Mouse (Mus musculus) midbrain, embryonic 13.5 days (tissue): ENCODE measurements around the gene Tmem44. TPM values are rescaled to one million over a fixed set of nuclear protein-coding genes. Genes with fewer than 3 reads are reported as not detected.

Experiments used
- ATAC-seq: fragments of 200-750 bp; cut with Nextera tagmentation; 2 replicates; pipeline ENCODE4 v1.8.0; 2017; ENCODE audit warnings: mild to moderate bottlenecking, moderate TSS enrichment, moderate library complexity
- H3K27ac ChIP-seq: fragments of 300-500 bp; sonication (generic); 2 replicates; pipeline ENCODE4 v1.5.1; 2015; ENCODE audit warnings: inconsistent platforms, mild to moderate bottlenecking, moderate library complexity
- H3K27me3 ChIP-seq: fragments of 300-500 bp; sonication (generic); 2 replicates; pipeline ENCODE4 v1.6.1; 2015; ENCODE audit warnings: mild to moderate bottlenecking, inconsistent platforms
- H3K36me3 ChIP-seq: fragments of 300-500 bp; sonication (generic); 2 replicates; pipeline ENCODE4 v1.6.1; 2015; ENCODE audit warnings: mild to moderate bottlenecking, inconsistent platforms
- H3K4me1 ChIP-seq: fragments of 300-500 bp; sonication (generic); replicated peaks from 2 replicates; pipeline ENCODE4 v1.6.1; 2015; ENCODE audit warnings: inconsistent platforms
- H3K4me2 ChIP-seq: fragments of 300-500 bp; sonication (generic); replicated peaks from 2 replicates; pipeline ENCODE4 v1.6.1; 2015; ENCODE audit warnings: moderate library complexity, mild to moderate bottlenecking, inconsistent platforms
- H3K4me3 ChIP-seq: fragments of 300-500 bp; sonication (generic); replicated peaks from 2 replicates; pipeline ENCODE4 v1.5.1; 2015; ENCODE audit warnings: mild to moderate bottlenecking, inconsistent platforms
- H3K9ac ChIP-seq: fragments of 300-500 bp; sonication (generic); replicated peaks from 2 replicates; pipeline ENCODE4 v1.6.1; 2015; ENCODE audit warnings: mild to moderate bottlenecking, inconsistent platforms
- H3K9me3 ChIP-seq: fragments of 300-500 bp; sonication (generic); 2 replicates; pipeline ENCODE4 v1.6.1; 2016; ENCODE audit warnings: mild to moderate bottlenecking, inconsistent platforms
- WGBS: fragments of 180-500 bp; shearing (Covaris S2); methylation state at CpG from one replicate; pipeline ENCODE4 v1.1.7; 2015; 5-methylcytosine and 5-hydroxymethylcytosine counted together
- polyA plus RNA-seq: library from polyadenylated mRNA; unstranded; fragments of >200 nt; fragmentation: Nextera tagmentation; extraction: Ambion mirVana; gene quantifications from 2 replicates; pipeline ENCODE4 v1.2.1, GENCODE M21; 2015

Tmem44 gene
- polyA plus RNA-seq, 1 experiment from 2014 or later, result 70.9 TPM

DNA sequence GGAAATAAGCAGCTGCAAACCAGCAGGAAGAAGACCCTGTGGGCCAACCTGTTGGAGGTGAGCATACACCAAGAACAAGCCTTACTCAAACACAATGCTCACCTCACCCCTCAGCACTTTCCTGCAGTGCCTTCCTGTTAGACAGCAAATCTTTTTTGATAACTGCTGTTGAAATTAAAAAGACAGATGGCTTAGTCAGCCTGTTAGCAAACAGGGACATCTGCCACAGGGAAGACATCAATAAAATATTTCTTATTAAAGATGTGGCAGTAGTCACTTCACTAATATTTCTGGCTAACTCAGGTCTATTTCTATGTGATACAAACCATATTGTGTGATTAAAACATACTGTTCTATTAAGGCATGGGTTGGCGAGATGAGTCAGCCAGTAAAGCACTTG, 25.8 kb upstream of the Tmem44 start:
- H3K9me3 ChIP-seq, result no peaks in the 10 kb centered on the region
- H3K36me3 ChIP-seq, result peaks cover 90% of the 10 kb centered on the region
- no peak overlapping the region for H3K9ac ChIP-seq
- H3K4me1 ChIP-seq, result no peaks in the 10 kb centered on the region
- WGBS, result 87% methylated on average over 1 of the region's 1 CpGs
- no peak overlapping the region for H3K27ac ChIP-seq
- H3K4me3 ChIP-seq, result no peak overlapping the region
- no peak overlapping the region for H3K4me2 ChIP-seq
- no peaks in the 10 kb centered on the region for H3K27me3 ChIP-seq
- ATAC-seq, result no peak

GRCm38 (mm10) chr16:30575815-30576214, 25.2 kb upstream of the Tmem44 start:
- Histone ChIP-seq H3K9ac (no peak overlapping the region), H3K36me3 (peaks cover 90% of the 10 kb centered on the region), H3K27me3 (no peaks in the 10 kb centered on the region), H3K4me1 (no peaks in the 10 kb centered on the region), H3K4me3 (no peak overlapping the region), H3K27ac (no peak overlapping the region), H3K9me3 (no peaks in the 10 kb centered on the region), H3K4me2 (no peak overlapping the region)
- WGBS, result 89% methylated on average over 7 of the region's 7 CpGs
- ATAC-seq, result no peak

GRCm38 (mm10) chr16:30572239-30572638, 21.6 kb upstream of the Tmem44 start:
- no peak overlapping the region for H3K27ac ChIP-seq
- no peaks in the 10 kb centered on the region for H3K27me3 ChIP-seq
- no peak for ATAC-seq
- 66% methylated on average over 4 of the region's 4 CpGs for WGBS
- H3K4me2 ChIP-seq, result no peak overlapping the region
- H3K36me3 ChIP-seq, result peaks cover 90% of the 10 kb centered on the region
- no peak overlapping the region for H3K9ac ChIP-seq
- H3K9me3 ChIP-seq, result no peaks in the 10 kb centered on the region
- no peak overlapping the region for H3K4me3 ChIP-seq
- no peaks in the 10 kb centered on the region for H3K4me1 ChIP-seq

- Histone ChIP-seq H3K27me3 (no peaks in the 10 kb centered on the region), H3K9me3 (no peaks in the 10 kb centered on the region), H3K9ac (no peak overlapping the region), H3K36me3 (peaks cover 90% of the 10 kb centered on the region), H3K4me1 (no peaks in the 10 kb centered on the region), H3K27ac (no peak overlapping the region), H3K4me3 (no peak overlapping the region), H3K4me2 (no peak overlapping the region)
- ATAC-seq, result no peak
- 97% methylated on average over 5 of the region's 5 CpGs for WGBS
Measured at GRCm38 (mm10) chr16:30571378-30571777, 20.7 kb upstream of the Tmem44 start.

DNA sequence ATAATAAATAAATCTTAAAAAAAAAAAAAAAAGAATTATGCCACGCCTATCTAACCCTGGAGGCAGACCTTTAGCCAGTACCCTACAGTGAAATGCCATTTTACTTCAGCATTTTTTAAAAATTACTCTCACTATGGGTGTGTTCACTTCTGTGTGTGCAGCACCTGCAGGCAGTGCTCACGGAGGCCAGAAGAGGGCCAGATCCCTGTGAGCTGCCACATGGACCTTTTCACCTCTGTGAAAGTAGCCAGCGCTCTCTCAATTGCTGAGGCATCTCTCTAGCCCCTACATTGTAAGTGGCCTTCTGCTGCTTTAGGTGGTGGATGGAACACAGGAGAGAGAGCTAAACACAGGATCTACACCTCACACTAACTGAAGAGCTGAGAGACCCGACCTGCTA, 19.5 kb upstream of the Tmem44 start:
- no peak overlapping the region for H3K4me2 ChIP-seq
- 94% methylated on average over 4 of the region's 4 CpGs for WGBS
- H3K36me3 ChIP-seq, result peaks cover 91% of the 10 kb centered on the region
- no peaks in the 10 kb centered on the region for H3K9me3 ChIP-seq
- H3K27me3 ChIP-seq, result no peaks in the 10 kb centered on the region
- H3K27ac ChIP-seq, result no peak overlapping the region
- H3K9ac ChIP-seq, result no peak overlapping the region
- ATAC-seq, result no peak
- no peaks in the 10 kb centered on the region for H3K4me1 ChIP-seq
- H3K4me3 ChIP-seq, result no peak overlapping the region

- Histone ChIP-seq H3K4me2 (no peak overlapping the region), H3K27me3 (no peaks in the 10 kb centered on the region), H3K27ac (no peak overlapping the region), H3K4me1 (no peaks in the 10 kb centered on the region), H3K4me3 (no peak overlapping the region), H3K9me3 (no peaks in the 10 kb centered on the region), H3K36me3 (peaks cover 96% of the 10 kb centered on the region), H3K9ac (no peak overlapping the region)
- 95% methylated on average over 6 of the region's 6 CpGs for WGBS
- no peak for ATAC-seq
Measured at GRCm38 (mm10) chr16:30565631-30566030, 15.0 kb upstream of the Tmem44 start.

DNA sequence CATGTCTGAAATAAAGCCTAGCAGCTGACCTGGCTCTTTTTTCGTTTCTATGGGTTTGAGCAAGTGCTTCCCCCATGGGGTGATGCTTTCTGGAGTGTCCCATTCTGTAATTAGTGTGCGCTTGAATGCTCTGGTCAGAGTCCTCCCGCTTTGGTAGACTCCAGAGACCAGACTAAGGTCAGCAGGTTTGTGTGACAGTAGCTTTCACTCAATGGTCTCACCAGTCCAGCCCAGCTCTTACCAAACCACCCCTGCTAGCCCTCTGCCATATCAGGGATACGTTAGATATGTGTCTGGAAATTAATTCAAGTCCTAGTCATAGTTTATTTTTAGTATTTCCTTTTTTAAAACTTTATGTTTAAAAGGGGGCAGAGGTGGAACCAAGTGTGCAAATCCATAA, 10.0 kb upstream of the Tmem44 start:
- H3K4me1 ChIP-seq, result no peaks in the 10 kb centered on the region
- peaks cover 14% of the 10 kb centered on the region; the same call in 1 of the 2 replicates for H3K9me3 ChIP-seq
- H3K27ac ChIP-seq, result no peak overlapping the region
- no peak for ATAC-seq
- no peaks in the 10 kb centered on the region for H3K27me3 ChIP-seq
- 93% methylated on average over 4 of the region's 4 CpGs for WGBS
- no peak overlapping the region for H3K4me3 ChIP-seq
- peaks cover 98% of the 10 kb centered on the region for H3K36me3 ChIP-seq
- no peak overlapping the region for H3K9ac ChIP-seq
- H3K4me2 ChIP-seq, result no peak overlapping the region

DNA sequence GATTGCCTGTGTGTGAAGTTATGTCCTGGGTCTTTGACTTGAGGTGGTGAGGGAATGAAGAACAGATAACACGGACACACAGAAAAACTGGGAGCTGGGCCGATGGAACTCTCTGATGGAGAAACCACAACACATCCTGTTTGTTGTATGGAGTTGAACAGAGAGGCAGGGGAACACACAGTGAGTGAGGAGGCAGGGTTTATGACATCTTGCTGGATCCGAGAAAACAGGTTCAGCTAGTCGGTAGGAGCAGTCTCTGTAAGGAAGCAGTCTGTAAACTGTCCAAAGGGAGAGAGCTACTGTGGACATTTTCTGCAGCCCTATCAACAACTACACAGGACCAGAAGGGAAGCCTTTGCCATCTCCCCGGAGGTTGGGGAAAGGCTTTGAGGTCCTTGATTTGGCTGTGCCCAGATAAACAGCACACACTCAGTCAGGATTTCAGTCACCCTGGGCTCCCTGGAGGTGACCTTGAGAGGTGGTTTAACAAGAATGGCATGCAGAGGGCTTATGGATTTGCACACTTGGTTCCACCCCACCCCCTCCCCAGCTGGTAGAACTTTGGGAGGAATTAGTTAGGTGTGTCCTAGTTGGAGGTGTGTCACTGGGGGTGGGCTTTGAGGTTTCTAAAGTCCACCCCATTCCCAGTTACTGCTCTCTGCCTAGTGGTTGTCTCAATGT, 8.8 kb upstream of the Tmem44 start:
- 96% methylated on average over 5 of the region's 5 CpGs for WGBS
- Histone ChIP-seq H3K27me3 (no peaks in the 10 kb centered on the region), H3K4me1 (no peaks in the 10 kb centered on the region), H3K4me2 (no peak overlapping the region), H3K36me3 (peaks cover 92% of the 10 kb centered on the region), H3K9me3 (peaks cover 24% of the 10 kb centered on the region; the same call in 1 of the 2 replicates), H3K27ac (no peak overlapping the region), H3K9ac (no peak overlapping the region), H3K4me3 (no peak overlapping the region)
- no peak for ATAC-seq

- no peak overlapping the region for H3K9ac ChIP-seq
- ATAC-seq, result no peak
- H3K9me3 ChIP-seq, result peaks cover 24% of the 10 kb centered on the region; the same call in 1 of the 2 replicates
- H3K4me3 ChIP-seq, result no peak overlapping the region
- H3K36me3 ChIP-seq, result peaks cover 40% of the 10 kb centered on the region
- no peak overlapping the region for H3K4me2 ChIP-seq
- H3K27me3 ChIP-seq, result no peaks in the 10 kb centered on the region
- no peak overlapping the region for H3K27ac ChIP-seq
- WGBS, result 97% methylated on average over 8 of the region's 8 CpGs
- H3K4me1 ChIP-seq, result peaks cover 17% of the 10 kb centered on the region
Measured at GRCm38 (mm10) chr16:30554109-30554508, 3.5 kb upstream of the Tmem44 start.

- WGBS, result 32% methylated on average over 11 of the region's 11 CpGs
- ATAC-seq, result peak; percentile 35
- Histone ChIP-seq H3K4me3 (no peak overlapping the region), H3K9me3 (peaks cover 24% of the 10 kb centered on the region; the same call in 1 of the 2 replicates), H3K4me1 (peaks cover 31% of the 10 kb centered on the region), H3K4me2 (no peak overlapping the region), H3K27me3 (no peaks in the 10 kb centered on the region), H3K27ac (peak overlapping the region; percentile 49), H3K36me3 (peaks cover 26% of the 10 kb centered on the region), H3K9ac (no peak overlapping the region)
Measured at GRCm38 (mm10) chr16:30552621-30553338, 2.1 kb upstream of the Tmem44 start.

- under 1% methylated on average over 62 of the region's 63 CpGs for WGBS
- H3K4me1 ChIP-seq, result peaks cover 32% of the 10 kb centered on the region
Measured at GRCm38 (mm10) chr16:30549966-30550747, 485 bp downstream of the Tmem44 start.

DNA sequence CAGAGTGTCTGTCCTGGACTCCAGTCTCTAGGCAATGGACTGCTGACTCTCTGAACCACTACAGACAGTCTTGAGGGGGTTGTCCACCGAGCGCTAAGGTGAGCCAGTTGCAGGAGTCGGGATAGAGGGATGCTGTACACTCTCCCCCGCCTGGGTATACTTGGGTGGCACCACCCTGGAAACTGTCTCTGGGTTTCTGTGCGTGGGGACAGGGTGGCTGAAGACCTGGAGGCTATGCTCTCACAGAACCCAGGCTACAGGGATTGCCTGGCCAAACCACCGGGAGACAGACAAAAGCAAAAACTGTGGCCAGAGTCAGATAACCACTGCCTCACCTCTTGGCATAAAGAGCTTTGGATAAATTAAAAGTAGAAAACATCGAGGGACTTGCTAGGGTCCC, 1.1 kb downstream of the Tmem44 start:
- ATAC-seq, result 0 out of 2 replicates have a peak, but pooled peaks have one; percentile 2
- Histone ChIP-seq H3K9me3 (no peaks in the 10 kb centered on the region), H3K27ac (no peak overlapping the region)

More at GRCm38 (mm10) chr16:30549966-30550747, 485 bp downstream of the Tmem44 start:
- H3K27ac ChIP-seq, result peak overlapping the region; percentile 88
- peaks cover 23% of the 10 kb centered on the region for H3K36me3 ChIP-seq
- H3K4me3 ChIP-seq, result peak overlapping the region; percentile 81
- peak overlapping the region; percentile 95 for H3K9ac ChIP-seq
- H3K27me3 ChIP-seq, result no peaks in the 10 kb centered on the region
- H3K9me3 ChIP-seq, result peaks cover 5% of the 10 kb centered on the region; the same call in 1 of the 2 replicates
- H3K4me2 ChIP-seq, result peak overlapping the region; percentile 62
- ATAC-seq, result peak; percentile 93

More for the DNA sequence above, 1.1 kb downstream of the Tmem44 start:
- H3K36me3 ChIP-seq, result peaks cover 28% of the 10 kb centered on the region
- WGBS, result 80% methylated on average over 7 of the region's 7 CpGs
- peak overlapping the region; percentile 81 for H3K4me3 ChIP-seq
- no peaks in the 10 kb centered on the region for H3K27me3 ChIP-seq
- peak overlapping the region; percentile 95 for H3K9ac ChIP-seq
- peak overlapping the region; percentile 62 for H3K4me2 ChIP-seq
- peaks cover 32% of the 10 kb centered on the region for H3K4me1 ChIP-seq
